Mouse (Mus musculus) mouse embryonic stem cell (cell line): ENCODE results near the gene Shmt1.

Experiments used
- in situ Hi-C, 2 experiments: fragments of 300-500 bp; cut with MboI; formaldehyde crosslinking; loops; 1 replicate in 1 of 2; 3 replicates in 1 of 2; pipeline ENCODE4 v1.14.3; 2019 to 2020; ENCODE audit warnings: low sequenced_read_pairs in 2 of 2, low pct_unique_long_range_greater_than_20kb in 1 of 2, mixed read lengths in 1 of 2; ENCODE audit not compliant: unreplicated experiment in 1 of 2

Gene Shmt1

DNA sequence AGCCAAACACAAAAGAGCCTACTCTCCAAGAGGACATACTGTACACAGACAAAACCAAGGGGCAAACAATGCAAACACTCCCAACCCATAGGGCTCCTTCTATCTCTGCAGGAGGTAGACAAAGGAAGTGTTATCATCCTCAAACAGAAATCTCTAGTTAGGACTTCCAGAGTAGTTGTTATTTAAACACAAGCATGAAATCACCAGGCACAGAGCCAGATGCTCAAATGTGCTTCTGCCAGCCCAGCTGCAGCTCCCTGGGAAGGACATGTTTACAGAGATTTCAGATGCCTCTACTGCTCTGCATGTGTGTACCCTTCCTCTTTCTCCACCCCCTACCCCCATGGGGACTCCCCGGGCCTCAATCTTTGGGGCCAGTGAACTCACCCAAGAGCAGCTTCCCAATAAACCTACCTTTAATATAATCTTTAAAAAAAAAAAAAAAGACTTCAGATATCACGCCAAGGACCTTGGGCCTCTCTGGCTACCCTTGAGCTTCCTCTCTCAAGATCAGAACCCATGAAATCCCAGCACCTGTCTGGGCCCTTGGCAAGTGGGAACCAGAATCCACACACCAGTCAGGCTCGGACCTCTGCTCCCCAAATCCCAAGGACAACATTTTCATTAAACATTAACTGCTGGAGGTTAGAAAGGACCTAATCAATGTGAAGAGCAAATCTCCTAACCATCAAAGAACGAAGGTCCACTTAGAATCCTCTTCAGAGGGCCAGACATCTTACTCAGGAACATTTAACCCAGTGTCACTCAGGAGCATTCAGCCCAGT, 3.0 kb downstream of the Shmt1 start:
- in situ Hi-C loops, result no loop called here

GRCm38 (mm10) chr11:60800892-60801291, 10.6 kb downstream of the Shmt1 start:
- in situ Hi-C loops, result no loop called here

DNA sequence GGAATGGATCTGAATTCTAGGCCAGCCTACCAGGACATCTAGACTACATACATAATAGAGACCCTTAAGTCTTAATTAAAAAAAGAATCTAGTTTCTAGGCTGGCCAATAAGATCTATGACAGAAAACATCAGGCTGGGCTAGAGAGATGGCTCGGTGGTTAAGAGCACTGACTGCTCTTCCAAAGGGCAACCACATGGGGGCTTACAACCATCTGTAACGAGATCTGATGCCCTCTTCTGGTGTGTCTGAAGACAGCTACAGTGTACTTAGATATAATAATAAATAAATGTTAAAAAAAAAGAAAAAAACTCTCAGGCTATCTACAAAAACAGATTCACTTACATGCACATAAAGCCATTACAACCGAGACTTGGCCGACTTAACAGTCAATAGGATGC, 11.5 kb downstream of the Shmt1 start:
- in situ Hi-C loops, result no loop called here

- in situ Hi-C loops, result no loop called here
These were observed 15.2 kb downstream of the Shmt1 start for GRCm38 (mm10) chr11:60796342-60796741.

- in situ Hi-C loops, result no loop called here
These were observed 21.0 kb downstream of the Shmt1 start for GRCm38 (mm10) chr11:60790472-60790871.

GRCm38 (mm10) chr11:60787595-60787994, 23.9 kb downstream of the Shmt1 start:
- in situ Hi-C loops, result no loop called here

DNA sequence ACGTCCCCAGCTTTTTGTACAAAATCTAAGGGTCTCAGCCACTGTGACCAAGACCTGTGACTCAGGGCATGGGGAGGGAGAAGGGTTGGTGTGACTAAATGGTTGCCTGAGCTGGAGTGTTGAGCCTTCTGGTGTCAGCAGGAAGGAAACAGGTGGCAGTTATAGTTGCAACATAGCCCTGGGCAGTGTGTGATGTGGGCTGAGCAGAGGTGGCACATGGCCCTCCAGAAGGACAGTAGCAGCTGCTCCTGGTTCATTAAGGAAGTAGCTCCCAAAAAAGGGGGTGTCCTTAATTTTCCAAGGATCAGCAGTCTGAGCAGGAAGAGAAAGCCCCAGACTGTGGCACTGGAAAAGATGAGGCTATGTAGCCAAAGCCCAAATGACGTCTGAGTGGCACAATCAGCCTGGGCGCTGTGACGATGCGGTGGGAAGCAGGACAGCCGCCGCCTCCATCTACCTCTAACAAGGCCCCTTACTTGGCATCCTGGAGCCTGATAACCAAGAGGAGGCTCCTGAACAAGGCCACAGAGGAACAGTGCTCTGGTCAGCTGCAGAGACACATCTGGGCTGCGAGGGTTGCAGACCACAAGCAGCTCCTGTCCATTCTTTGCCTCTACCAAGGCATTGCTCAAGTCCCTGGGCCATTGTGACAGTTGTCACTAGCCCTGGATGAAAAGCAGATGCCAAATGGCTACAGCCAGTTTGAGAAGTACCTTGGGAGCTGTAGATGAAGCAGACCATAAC, 27.2 kb downstream of the Shmt1 start:
- in situ Hi-C loops, result no loop called here

DNA sequence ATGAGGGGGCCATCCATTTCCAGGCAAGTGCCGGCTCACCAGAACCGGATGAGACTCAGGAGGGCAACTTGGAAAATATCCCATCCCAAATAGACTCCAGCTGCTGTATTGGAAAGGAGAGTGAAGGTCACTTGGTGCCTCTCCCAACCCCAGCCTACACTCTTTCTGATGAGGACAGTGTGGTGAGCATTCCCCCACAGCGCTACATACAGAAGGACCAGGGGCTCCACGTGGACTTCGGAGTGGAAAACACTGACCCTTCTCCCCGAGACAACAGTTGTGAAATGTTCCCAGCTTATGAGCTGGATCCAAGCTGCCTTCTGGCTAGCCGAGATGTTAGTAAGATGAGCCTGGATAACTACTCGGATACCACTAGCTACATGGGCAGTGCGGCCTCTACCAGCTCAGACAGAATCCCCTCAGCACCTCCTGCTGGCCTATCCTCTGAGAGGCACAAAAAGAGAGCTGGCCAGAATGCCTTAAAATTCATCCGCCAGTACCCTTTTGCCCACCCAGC, 31.8 kb downstream of the Shmt1 start:
- in situ Hi-C loops, result no loop called here

DNA sequence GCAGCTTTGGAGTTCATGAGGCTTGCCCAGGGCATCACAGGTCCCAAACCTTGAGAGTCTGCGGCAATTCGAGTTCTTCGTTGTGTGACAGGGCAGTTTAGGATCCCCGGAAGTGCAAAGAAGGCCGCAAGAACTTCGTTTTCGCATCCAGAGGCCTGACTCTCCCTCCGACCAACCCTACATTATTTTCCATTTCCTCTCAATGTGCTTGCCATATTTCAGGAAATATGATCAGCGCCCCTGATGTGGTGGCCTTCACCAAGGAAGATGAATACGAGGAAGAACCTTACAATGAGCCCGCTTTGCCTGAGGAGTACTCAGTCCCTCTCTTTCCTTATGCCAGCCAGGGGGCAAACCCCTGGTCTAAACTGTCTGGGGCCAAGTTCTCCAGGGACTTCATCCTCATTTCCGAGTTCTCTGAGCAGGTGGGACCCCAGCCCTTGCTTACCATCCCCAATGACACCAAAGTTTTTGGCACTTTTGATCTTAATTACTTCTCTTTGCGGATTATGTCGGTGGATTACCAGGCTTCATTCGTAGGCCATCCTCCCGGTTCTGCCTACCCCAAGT, 33.6 kb downstream of the Shmt1 start:
- in situ Hi-C loops, result no loop called here

GRCm38 (mm10) chr11:60776829-60777740, 34.4 kb downstream of the Shmt1 start, which contains the start of the genes Top3a and Smcr8:
Top3a (minus strand) TSS chr11:60777365.
Smcr8 (plus strand) TSS chr11:60777524.
- in situ Hi-C loops, result no loop called here

DNA sequence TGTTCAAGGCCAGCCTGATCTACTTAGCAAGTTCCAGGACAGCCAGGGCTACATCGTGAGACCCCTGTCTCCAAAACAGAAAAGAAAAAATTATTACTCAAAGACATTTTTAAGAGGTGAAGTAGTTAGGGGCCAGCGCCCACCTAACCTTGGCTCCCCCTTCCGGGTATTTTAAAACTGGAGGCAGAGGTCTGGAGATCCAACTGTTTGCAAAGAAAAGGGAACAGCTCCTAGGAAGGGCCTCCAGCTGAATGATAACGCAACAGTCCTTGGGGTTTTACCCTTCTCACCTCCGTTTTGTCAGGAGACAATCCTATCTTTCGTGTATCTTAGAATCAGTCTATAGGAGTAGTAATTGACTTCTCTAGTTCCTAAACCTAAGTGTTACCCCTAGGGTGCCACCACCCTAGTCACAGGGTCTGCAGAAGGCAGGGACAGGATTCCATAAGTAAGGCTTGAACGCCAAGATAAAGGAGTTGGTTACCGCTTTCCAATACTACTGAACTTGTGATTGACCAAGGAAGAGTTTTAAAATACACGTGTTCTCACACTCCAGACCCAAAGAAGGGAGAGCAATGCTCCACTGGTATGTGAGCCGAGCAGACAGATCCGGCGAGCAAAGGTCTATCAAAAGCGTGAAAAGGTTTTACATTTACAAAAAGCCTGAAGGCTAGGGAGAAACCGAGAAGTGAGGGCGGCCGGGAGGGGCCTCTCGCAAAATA, 35.2 kb downstream of the Shmt1 start:
- in situ Hi-C loops, result no loop called here

DNA sequence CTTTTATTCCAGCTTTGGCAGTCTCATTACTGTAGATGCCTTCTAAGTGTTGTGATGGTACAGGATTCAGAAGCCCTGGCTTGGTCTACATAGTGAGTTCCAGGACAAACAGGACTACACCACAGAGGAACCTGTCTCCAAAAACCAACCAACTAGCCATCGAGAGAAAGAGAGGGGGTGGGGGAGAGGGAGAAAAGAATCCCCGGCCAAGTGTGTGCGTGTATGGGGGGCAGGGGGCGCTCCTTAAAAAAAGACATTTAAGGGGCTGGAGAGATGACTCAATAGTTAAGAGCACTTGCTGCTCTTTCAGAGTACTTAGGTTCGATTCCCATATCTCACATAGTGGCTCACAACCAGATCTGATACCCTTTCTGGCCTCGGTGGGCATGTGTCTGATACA, 35.9 kb downstream of the Shmt1 start:
- in situ Hi-C loops, result no loop called here

GRCm38 (mm10) chr11:60774841-60775240, 36.7 kb downstream of the Shmt1 start:
- in situ Hi-C loops, result no loop called here

- in situ Hi-C loops, result no loop called here
These were observed 37.3 kb downstream of the Shmt1 start for GRCm38 (mm10) chr11:60774158-60774689.

DNA sequence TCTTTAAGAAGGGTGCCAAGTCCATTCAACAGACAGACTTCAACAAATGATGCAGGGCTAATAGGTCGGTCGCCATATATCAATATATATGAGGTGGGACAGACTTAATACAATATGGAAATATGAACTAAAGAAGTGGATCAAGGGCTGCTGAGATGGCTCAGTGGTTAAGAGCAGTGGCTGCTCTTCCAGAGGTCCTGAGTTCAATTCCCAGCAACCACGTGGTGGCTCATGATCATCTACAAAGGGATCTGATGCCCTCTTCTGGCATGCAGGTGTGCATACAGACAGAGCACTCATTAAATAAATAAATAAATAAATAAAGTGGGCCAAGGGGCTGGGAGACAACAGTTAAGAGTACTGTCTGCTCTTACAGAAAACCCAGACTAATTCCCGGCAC, 39.4 kb downstream of the Shmt1 start:
- in situ Hi-C loops, result no loop called here

- in situ Hi-C loops, result no loop called here
These were observed 40.7 kb downstream of the Shmt1 start for GRCm38 (mm10) chr11:60770776-60771175.

DNA sequence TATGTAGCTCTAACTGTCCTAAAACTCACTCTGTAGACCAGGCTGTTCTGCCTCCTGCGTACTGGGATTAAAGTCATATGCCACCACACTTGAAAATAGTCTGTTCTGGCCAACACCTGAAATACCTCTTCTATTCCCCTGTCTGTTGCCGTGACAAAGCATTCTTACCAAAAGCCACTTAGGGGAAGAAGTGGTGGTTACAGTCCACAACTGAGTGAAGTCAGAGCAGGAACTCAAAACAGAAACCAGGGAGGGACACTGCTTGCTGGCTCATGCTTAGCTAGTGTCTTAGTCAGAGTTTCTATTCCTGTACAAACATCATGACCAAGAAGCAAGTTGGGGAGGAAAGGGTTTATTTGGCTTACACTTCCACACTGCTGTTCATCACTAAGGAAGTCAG, 42.2 kb downstream of the Shmt1 start:
- in situ Hi-C loops, result no loop called here

DNA sequence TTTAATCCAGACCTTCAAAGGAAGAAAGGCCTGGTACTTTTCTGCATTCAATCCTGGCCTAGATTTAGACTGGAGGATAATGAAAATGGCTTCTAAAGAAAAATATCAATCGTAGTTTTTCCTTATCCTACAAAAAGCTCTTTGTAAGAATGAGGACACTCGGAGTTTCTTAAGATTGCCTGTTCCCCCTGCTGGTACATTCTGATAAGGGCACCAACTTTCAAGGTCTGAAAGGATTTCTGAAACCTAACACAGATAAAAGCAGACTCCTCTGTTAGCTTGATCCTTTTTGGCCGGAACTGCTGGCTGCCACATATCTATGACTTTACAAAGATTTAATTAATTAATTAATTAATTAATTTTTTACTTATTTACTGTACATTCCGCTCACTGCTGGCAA, 44.5 kb downstream of the Shmt1 start:
- in situ Hi-C loops, result no loop called here
